Mouse (Mus musculus) layer of hippocampus, adult 9-11 months (tissue): ENCODE measurements at regions not wholly inside any gene's neighbourhood (a gene's known extent, or its start where the extent isn't known, plus 50 kb on each side); places are given as distances from the start of the nearest gene placed in this dataset.

Source experiments
- DNase-seq: peaks from one replicate; pipeline ENCODE4 v3.0.0; 2022

GRCm38 (mm10) chr9:78917336-78917735 is 302.0 kb downstream of the Cd109 start:
- no peak for DNase-seq

- DNase-seq, result no peak
Observed at GRCm38 (mm10) chr9:78925977-78926593, 310.7 kb downstream of the Cd109 start.

- no peak for DNase-seq
Observed at GRCm38 (mm10) chr9:78941648-78942047, 326.3 kb downstream of the Cd109 start.

- DNase-seq, result no peak
Observed at GRCm38 (mm10) chr9:78964813-78965212, 349.5 kb downstream of the Cd109 start.

- no peak for DNase-seq
Observed at GRCm38 (mm10) chr9:78965226-78965950, 350.0 kb downstream of the Cd109 start.

- DNase-seq, result no peak
Observed at GRCm38 (mm10) chr9:78971731-78972130, 356.4 kb downstream of the Cd109 start.

GRCm38 (mm10) chr9:78983734-78984133 is 368.4 kb downstream of the Cd109 start:
- peak; percentile 47 for DNase-seq

- DNase-seq, result no peak
Observed at GRCm38 (mm10) chr9:78985184-78985864, 370.0 kb downstream of the Cd109 start.

GRCm38 (mm10) chr9:78991310-78991709 is 376.0 kb downstream of the Cd109 start:
- DNase-seq, result no peak

- no peak for DNase-seq
Observed at GRCm38 (mm10) chr9:79001081-79001480, 385.7 kb downstream of the Cd109 start.

GRCm38 (mm10) chr9:79001930-79002329 is 386.6 kb downstream of the Cd109 start:
- no peak for DNase-seq

- DNase-seq, result peak; percentile 72
Observed at GRCm38 (mm10) chr9:79004296-79004980, 389.1 kb downstream of the Cd109 start.

- no peak for DNase-seq
Observed at GRCm38 (mm10) chr9:79022291-79022690, 406.9 kb downstream of the Cd109 start.

GRCm38 (mm10) chr9:79028234-79028633 is 412.9 kb downstream of the Cd109 start:
- no peak for DNase-seq

- no peak for DNase-seq
Observed at GRCm38 (mm10) chr9:79029456-79029855, 414.1 kb downstream of the Cd109 start.

GRCm38 (mm10) chr9:79035677-79036076 is 420.3 kb downstream of the Cd109 start:
- no peak for DNase-seq

- DNase-seq, result peak; percentile 12
Observed at GRCm38 (mm10) chr9:79037054-79037453, 421.7 kb downstream of the Cd109 start.

- no peak for DNase-seq
Observed at GRCm38 (mm10) chr9:79038971-79039370, 423.6 kb downstream of the Cd109 start.

GRCm38 (mm10) chr9:79044344-79044743 is 429.0 kb downstream of the Cd109 start:
- DNase-seq, result no peak

- no peak for DNase-seq
Observed at GRCm38 (mm10) chr9:79045314-79045713, 430.0 kb downstream of the Cd109 start.

GRCm38 (mm10) chr9:79071961-79072360 is 456.6 kb downstream of the Cd109 start:
- no peak for DNase-seq

GRCm38 (mm10) chr9:79109611-79110010 is 494.3 kb downstream of the Cd109 start:
- no peak for DNase-seq

- no peak for DNase-seq
Observed at GRCm38 (mm10) chr9:79111326-79111725, 496.0 kb downstream of the Cd109 start.
